Comparison of ENCODE assay signal across 8 mouse cellular contexts in genomic region chr6:119709552-119709951, GRCm38 (mm10).
A peak's percentile ranks its signal among the peaks of the same experiment; 100 is the strongest.
DNase-seq lines count a peak whose midpoint lies in the region; ATAC-seq and TF ChIP-seq lines count a peak whose summit lies in the region.
"Had no signal": no experiment of that assay in that cellular context is flagged by ENCODE, and none has a peak within 500 bp of the region (broad histone marks: within the 10 kb centered on the region; RNA-seq: fewer than 3 reads in every experiment).

No protein-coding gene starts in this region.

- H3K9ac ChIP-seq in kidney, embryonic 14.5 days (ENCODE audit: low read depth, low read length) = no peak overlapping the region
- H3K9ac ChIP-seq in CH12.LX (ENCODE audit: insufficient read depth, low read depth) = no peak overlapping the region
- H3K9ac ChIP-seq in midbrain, embryonic 13.5 days (replicated peaks) = no peak overlapping the region
- H3K9ac ChIP-seq: neural tube, embryonic 13.5 days had no signal

- H3K27ac ChIP-seq in kidney, embryonic 14.5 days (ENCODE audit: low read depth, low read length) = no peak overlapping the region
- H3K27ac ChIP-seq in CH12.LX (ENCODE audit: insufficient read depth, low read depth) = no peak overlapping the region
- no peak overlapping the region for H3K27ac ChIP-seq in midbrain, embryonic 13.5 days
- H3K27ac ChIP-seq: neural tube, embryonic 13.5 days had no signal

- in situ Hi-C loops in CH12.LX (cut with MboI; ENCODE audit: low pct_ligation_motif_present, low pct_unique_long_range_greater_than_20kb, low sequenced_read_pairs) = no loop called here

- peak; percentile 65 for TF ChIP-seq RAD21 in CH12.LX (IDR thresholded peaks at IDR 0.05; ENCODE audit: low read depth, low read length)

- TF ChIP-seq POLR2A in CH12.LX (IDR thresholded peaks at IDR 0.05; ENCODE audit: low read depth, low read length) = no peak

- H3K4me3 ChIP-seq in kidney, embryonic 14.5 days (ENCODE audit: low read length) = no peak overlapping the region
- H3K4me3 ChIP-seq in CH12.LX (replicated peaks in 1 of 3; ENCODE audit: low read depth in 2 of 3, low read length in 2 of 3, poor library complexity in 1 of 3) = no peak overlapping the region
- H3K4me3 ChIP-seq in midbrain, embryonic 13.5 days (replicated peaks) = no peak overlapping the region
- H3K4me3 ChIP-seq: neural tube, embryonic 13.5 days had no signal

- H3K9me3 ChIP-seq in kidney, embryonic 14.5 days (ENCODE audit: control insufficient read depth, low read length) = no peaks in the 10 kb centered on the region
- no peaks in the 10 kb centered on the region for H3K9me3 ChIP-seq in CH12.LX (replicated peaks; ENCODE audit: low read length)
- H3K9me3 ChIP-seq in midbrain, embryonic 13.5 days = no peaks in the 10 kb centered on the region
- H3K9me3 ChIP-seq: neural tube, embryonic 13.5 days had no signal

- no peak overlapping the region for H3K4me2 ChIP-seq in kidney, embryonic 14.5 days (replicated peaks; ENCODE audit: low read depth, low read length)
- no peak overlapping the region for H3K4me2 ChIP-seq in CH12.LX (ENCODE audit: insufficient read depth, low read depth, poor library complexity, severe bottlenecking)
- H3K4me2 ChIP-seq in midbrain, embryonic 13.5 days (replicated peaks) = no peak overlapping the region
- H3K4me2 ChIP-seq: neural tube, embryonic 13.5 days had no signal

- no peak for TF ChIP-seq EP300 in CH12.LX (IDR thresholded peaks at IDR 0.05; ENCODE audit: low read length)

- peak; percentile 11 for DNase-seq in kidney, adult 9 months
- DNase-seq in CH12.LX (ENCODE audit: extremely low read depth) = no peak
- peak; percentile 32 for DNase-seq in adipocyte (ENCODE audit: low spot score)
- DNase-seq in lung, postnatal 14 days = peak; percentile 6
- DNase-seq in cerebellum, adult 9-10 months = no peak

- dilution Hi-C loops in CH12.LX (cut with MboI; ENCODE audit: extremely low pct_ligation_motif_present, extremely low pct_unique_long_range_greater_than_20kb, low sequenced_read_pairs) = no loop called here

- no peak for ATAC-seq in kidney, embryonic 14.5 days (ENCODE audit: low FRiP score, low TSS enrichment)
- ATAC-seq in midbrain, embryonic 13.5 days = no peak

- peak in 1 of 2 experiments; percentile 63; a peak in 2 of 4 replicates for TF ChIP-seq CTCF in CH12.LX (conservative IDR thresholded peaks at IDR 0.05 in 1 of 2, IDR thresholded peaks at IDR 0.05 in 1 of 2; ENCODE audit: low read depth in 2 of 2, low read length in 2 of 2)

- no peaks in the 10 kb centered on the region for H3K27me3 ChIP-seq in kidney, embryonic 14.5 days (ENCODE audit: control insufficient read depth, insufficient read depth, low read length)
- no peaks in the 10 kb centered on the region for H3K27me3 ChIP-seq in CH12.LX (replicated peaks)
- H3K27me3 ChIP-seq in midbrain, embryonic 13.5 days = no peaks in the 10 kb centered on the region
- H3K27me3 ChIP-seq: neural tube, embryonic 13.5 days had no signal

- peaks cover 4% of the 10 kb centered on the region; the same call in 1 of the 2 replicates for H3K36me3 ChIP-seq in kidney, embryonic 14.5 days (ENCODE audit: control insufficient read depth, insufficient read depth, low read length)
- peaks cover 0 to 3% of the 10 kb centered on the region in 2 experiments for H3K36me3 ChIP-seq in CH12.LX (replicated peaks in 1 of 2; ENCODE audit: control insufficient read depth in 1 of 2, insufficient read depth in 1 of 2, low read length in 1 of 2)
- peaks cover 15% of the 10 kb centered on the region; the same call in 1 of the 2 replicates for H3K36me3 ChIP-seq in midbrain, embryonic 13.5 days

- no peaks in the 10 kb centered on the region for H3K4me1 ChIP-seq in kidney, embryonic 14.5 days (ENCODE audit: control insufficient read depth, insufficient read depth, low read length)
- H3K4me1 ChIP-seq in CH12.LX (ENCODE audit: control insufficient read depth in 1 of 2, insufficient read depth in 2 of 2) = peaks cover 0 to 18% of the 10 kb centered on the region in 2 experiments; a peak in 1 of 4 replicates
- no peaks in the 10 kb centered on the region for H3K4me1 ChIP-seq in midbrain, embryonic 13.5 days (replicated peaks)
- H3K4me1 ChIP-seq: neural tube, embryonic 13.5 days had no signal

- H3K79me2 ChIP-seq in CH12.LX (replicated peaks; ENCODE audit: control insufficient read depth, extremely low read depth, insufficient read depth, poor library complexity, severe bottlenecking) = no peaks in the 10 kb centered on the region

TF ChIP-seq in CH12.LX, 34 proteins besides CTCF, POLR2A, EP300 and RAD21:
- no peak for TF ChIP-seq MAFK (IDR thresholded peaks at IDR 0.05; ENCODE audit: insufficient replicate concordance, low read length)
- no peak for TF ChIP-seq USF1 (IDR thresholded peaks at IDR 0.05; ENCODE audit: low read depth, low read length)
- TF ChIP-seq SMC3 (IDR thresholded peaks at IDR 0.05; ENCODE audit: low read depth, low read length) = peak; percentile 58

Comparison
In these comparisons a context has a peak if more than half of its experiments do, and no peak if none do; other contexts are left out.
1. DNase-seq: peak in kidney, adult 9 months (single experiment), adipocyte (single experiment) and lung, postnatal 14 days (single experiment); none in CH12.LX (single experiment) and cerebellum, adult 9-10 months (single experiment).